Mouse (Mus musculus) brain, embryonic 18.5 days (tissue): ENCODE data around the gene Myh9.

ENCODE experiments used
- DNase-seq: peaks from one replicate; pipeline ENCODE4 v3.0.0-alpha.2; 2012; ENCODE audit warnings: low read depth, low spot score

The Myh9 gene

GRCm38 (mm10) chr15:77842047-77842843 is at the start of gene Myh9:
Gene Myh9, minus strand, starts transcription at chr15:77842175.
- DNase-seq: peak; percentile 99

DNA sequence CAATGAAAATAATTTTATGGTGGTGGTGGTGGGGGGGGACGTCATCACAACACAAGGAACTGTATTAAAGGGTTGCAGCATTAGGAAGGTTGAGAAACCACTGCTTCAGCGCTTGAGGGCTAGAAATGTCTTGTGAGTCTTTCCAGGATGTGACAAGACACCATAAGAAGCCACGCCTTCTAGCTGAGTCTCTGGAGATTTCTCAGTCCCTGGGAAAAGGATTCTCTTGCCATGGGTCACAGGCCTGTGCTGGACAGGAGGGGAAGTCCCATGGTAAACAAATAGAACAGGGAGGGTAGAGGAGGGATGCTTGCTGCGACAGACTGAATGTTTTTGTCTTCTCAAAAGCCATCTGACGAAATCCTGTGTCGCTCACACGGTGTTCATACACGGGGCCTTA is 49.8 kb upstream of the Myh9 start:
- no peak for DNase-seq

- no peak for DNase-seq
These were observed 47.9 kb upstream of the Myh9 start for GRCm38 (mm10) chr15:77889761-77890422.

DNA sequence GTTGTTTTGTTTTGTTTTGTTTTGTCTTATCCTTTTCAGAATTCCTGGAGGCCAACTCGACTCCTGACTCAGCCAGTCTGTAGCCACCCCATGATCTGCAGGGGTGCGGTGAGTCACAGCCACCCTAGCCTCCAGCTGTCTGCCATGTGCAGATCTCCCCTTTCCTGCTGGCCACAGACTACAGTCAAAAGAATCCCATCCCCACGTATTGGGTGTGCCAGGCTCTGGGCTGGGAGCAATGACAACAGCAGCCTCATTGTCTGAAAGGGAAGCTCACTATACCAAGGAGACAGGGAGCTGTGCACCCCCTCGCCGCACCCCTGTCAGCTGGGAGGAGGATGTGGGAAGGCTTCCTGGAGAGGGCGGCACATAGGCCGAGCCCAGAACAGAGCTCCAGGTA is 46.3 kb upstream of the Myh9 start:
- DNase-seq: no peak

DNA sequence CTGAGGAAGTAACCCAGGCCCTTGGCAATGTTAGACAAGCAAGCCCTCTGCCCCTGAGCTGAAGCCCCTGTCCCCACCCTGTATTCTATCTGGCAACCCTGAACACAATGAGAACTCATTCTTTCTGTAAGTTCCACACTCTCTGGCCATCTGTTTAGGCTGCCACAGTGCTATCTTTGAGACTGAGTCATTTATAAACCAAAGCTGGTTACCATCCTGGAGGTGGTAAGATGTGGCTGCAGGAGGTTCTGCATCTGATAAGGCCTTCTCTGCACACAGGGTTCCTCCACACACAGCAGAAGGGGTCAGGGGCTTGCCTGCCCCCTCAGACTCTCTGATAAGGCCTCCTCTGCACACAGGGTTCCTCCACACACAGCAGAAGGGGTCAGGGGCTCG is 45.1 kb upstream of the Myh9 start:
- no peak for DNase-seq

- no peak for DNase-seq
These were observed 44.6 kb upstream of the Myh9 start for GRCm38 (mm10) chr15:77886369-77887092.

GRCm38 (mm10) chr15:77885945-77886344 is 44.0 kb upstream of the Myh9 start:
- no peak for DNase-seq

- DNase-seq: no peak
These were observed 43.2 kb upstream of the Myh9 start for GRCm38 (mm10) chr15:77885159-77885558.

GRCm38 (mm10) chr15:77883697-77884010 is 41.7 kb upstream of the Myh9 start:
- no peak for DNase-seq

DNA sequence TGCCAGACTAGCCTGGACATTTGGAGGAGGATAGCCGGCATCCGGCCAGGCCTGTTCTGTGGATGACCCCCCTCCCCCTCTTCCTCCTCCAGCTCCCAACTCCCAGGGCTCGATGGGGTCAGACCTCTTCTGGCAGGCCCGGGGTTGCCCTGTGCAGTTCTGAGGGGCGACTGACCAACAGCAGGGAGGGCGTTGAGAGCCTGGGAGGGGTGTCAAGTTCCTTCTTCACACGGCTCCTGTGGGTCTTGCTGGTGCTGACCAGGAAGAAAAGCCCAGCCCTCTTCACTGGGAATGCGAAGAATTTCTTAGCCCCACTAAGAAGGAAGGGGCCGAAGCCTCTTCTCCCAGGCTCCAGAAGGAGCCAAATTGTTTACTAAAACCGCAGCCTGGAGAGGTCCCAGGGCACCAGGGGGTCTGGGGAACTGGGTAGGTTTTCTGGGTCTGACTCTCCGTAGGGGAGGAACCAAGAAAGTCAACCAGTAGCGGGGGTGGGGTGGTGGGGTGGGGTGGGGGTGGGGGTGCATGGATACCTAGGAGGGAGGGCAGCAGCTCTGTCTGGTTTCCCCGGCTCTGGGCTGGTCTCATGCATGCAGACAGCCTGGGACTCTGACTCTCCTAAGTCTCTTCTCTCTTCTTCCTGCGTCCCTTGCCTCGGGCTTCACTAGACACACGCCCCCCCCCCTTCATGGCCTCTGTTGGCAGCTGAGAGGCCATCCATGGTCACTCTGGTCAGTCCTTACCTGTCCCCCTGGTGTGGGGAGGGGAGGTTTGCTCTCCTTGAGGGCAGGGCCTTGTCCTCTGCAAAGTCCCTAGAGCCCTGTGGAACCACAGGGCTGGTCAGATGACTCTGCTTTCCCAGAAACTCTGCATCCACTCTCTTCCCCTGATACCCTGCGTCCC is 41.1 kb upstream of the Myh9 start:
- DNase-seq: no peak

GRCm38 (mm10) chr15:77882297-77882696 is 40.3 kb upstream of the Myh9 start:
- DNase-seq: no peak

DNA sequence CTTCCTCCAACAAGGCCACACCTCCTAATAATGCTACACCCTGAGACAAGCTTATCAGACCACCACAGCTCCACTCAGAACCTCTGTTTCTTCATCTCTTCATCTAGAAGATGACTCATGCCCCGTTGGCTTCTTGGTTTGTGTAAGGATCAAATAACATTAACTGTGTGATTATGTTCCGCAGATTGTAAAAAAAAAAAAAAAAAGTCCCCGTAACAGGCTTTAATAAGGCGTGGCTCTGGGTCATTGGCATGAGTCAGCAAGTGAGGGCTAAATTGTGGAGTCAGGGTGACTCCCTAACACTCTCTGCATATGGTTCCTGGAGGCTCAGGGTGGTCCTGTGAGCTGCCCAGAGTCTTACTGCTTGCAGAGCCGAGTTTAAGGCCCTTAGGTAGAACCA is 39.7 kb upstream of the Myh9 start:
- no peak for DNase-seq

DNA sequence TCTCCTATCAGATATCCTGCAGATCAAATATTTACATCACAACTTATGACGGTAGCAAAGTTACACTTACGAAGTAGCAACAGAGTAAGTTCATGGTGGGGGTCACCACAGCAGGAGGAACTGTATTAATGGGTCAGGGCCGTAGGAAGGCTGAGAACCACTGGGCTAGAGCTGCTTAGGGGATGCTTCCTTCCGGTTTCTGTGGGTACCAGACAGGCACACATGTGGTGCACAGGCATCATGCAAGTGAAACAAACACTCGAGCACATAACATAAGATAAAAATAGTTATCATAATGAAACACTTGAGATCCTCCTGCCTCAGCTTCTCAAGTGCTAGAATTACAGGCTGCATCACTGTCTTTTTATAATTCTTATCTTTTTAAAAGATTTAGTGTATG is 38.8 kb upstream of the Myh9 start:
- DNase-seq: no peak

- DNase-seq: no peak
These were observed 37.8 kb upstream of the Myh9 start for GRCm38 (mm10) chr15:77879756-77880155.

- no peak for DNase-seq
These were observed 35.2 kb upstream of the Myh9 start for GRCm38 (mm10) chr15:77877209-77877608.

GRCm38 (mm10) chr15:77876716-77877115 is 34.7 kb upstream of the Myh9 start:
- DNase-seq: no peak

- DNase-seq: no peak
These were observed 34.0 kb upstream of the Myh9 start for GRCm38 (mm10) chr15:77875953-77876352.

DNA sequence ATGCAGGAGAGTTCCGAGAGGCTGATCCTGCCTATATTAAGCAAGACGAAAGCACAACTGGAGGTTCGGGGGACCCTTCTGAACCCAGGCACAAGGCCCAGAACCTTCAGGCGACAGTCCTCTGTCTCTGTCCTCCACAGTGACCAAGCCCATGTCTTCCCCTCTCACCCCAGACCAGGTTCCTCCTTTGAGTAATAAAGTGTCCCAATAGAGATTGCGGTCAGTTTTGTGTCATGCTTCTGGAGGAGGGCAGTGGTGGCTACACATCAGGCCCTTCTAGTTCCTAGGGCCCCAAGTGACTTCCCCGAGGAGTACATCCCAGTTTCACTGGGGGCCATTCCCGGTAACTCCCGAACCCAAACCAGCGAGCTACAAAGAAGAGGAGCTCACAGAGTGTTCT is 32.8 kb upstream of the Myh9 start:
- DNase-seq: no peak

- no peak for DNase-seq
These were observed 32.3 kb upstream of the Myh9 start for GRCm38 (mm10) chr15:77874310-77874709.

DNA sequence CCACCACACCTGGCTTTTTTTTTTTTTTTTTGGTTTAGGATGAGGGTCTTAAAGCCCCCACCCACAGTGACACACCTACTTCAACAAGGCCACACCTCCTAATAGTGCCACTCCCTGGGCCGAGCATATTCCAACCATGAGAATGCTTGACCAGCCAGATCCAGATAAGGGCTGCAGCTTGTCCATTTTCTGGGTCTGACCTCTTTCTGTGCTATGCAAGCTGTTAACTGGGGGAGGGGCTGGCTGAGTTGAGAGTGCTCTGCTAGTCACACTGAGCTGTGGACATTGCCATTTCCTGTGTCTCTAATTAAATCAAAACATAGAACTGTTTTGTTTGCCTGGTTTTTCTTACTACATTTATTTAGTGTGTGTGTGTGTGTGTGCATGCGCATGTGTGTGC is 31.6 kb upstream of the Myh9 start:
- no peak for DNase-seq

DNA sequence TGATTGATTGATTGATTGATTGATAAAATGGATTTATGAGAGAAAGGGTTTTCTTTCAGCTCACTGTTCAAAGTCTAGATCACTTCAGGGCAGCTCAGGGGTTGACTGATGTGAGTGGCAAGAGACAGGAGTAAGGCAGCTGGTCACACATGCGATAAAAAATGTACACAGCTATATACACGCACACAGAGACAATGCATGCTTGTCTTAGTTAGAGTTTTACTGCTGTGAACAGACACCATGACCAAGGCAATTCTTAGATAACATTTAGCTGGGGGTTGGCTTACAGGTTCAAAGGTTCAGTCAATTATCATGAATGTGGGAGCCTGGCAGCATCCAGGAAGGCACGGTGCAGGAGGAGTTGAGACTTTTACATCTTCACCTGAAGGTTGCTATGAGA is 31.0 kb upstream of the Myh9 start:
- no peak for DNase-seq

DNA sequence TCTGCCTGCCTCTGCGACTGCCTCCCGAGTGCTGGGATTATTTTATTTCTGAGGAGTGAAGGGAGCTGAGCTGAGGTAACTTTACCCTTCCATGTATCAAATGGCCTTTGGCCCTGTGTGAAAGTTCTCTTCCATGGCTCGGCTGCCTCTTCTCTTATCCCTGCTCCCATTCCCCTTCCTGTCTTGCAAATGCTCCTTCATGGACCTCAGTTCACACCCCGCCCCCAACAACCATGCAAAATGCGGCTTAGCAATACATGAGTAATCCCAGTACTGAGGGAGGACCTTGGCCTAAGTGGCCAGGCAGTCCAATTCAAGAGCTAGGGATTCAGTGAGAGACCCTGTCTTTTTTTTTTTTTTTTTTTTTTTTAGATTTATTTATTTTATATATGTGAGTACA is 26.4 kb upstream of the Myh9 start:
- no peak for DNase-seq
